Mouse (Mus musculus) frontal cortex, postnatal 36 days (tissue): Measurements from ENCODE around the gene Olfr707.
"Not testable (repeated sequence)": the region's sequence is repeated elsewhere in the genome, so short reads cannot be mapped to it uniquely, and the experiment has no call there.

Source experiments
- DNase-seq, 2 experiments: peaks; one replicate each; pipeline ENCODE4 v3.0.0; 2022; ENCODE audit warnings: low spot score in 2 of 2

Gene Olfr707

GRCm38 (mm10) chr7:106901141-106901540, at the start of gene Olfr707:
Gene Olfr707, minus strand, starts transcription at chr7:106901241.
- not testable (repeated sequence) for DNase-seq

GRCm38 (mm10) chr7:106948212-106948611, 47.2 kb upstream of the Olfr707 start, which contains the start of gene Olfr710:
Gene Olfr710, minus strand, starts transcription at chr7:106948312.
- no peak for DNase-seq

GRCm38 (mm10) chr7:106932119-106932518, 31.1 kb upstream of the Olfr707 start, which contains the start of gene Olfr709-ps1:
Gene Olfr709-ps1, minus strand, starts transcription at chr7:106932219.
- DNase-seq, result no peak

- peak in 1 of 2 experiments; percentile 1 for DNase-seq
Measured at GRCm38 (mm10) chr7:106920961-106921360, 19.9 kb upstream of the Olfr707 start.

GRCm38 (mm10) chr7:106907676-106908075, 6.6 kb upstream of the Olfr707 start, which contains the start of gene Olfr1532-ps1:
Gene Olfr1532-ps1, plus strand, starts transcription at chr7:106908001.
- no peak for DNase-seq

- DNase-seq, result no peak
Measured at GRCm38 (mm10) chr7:106888062-106888461, 13.0 kb downstream of the Olfr707 start, which contains the start of gene Olfr706. Gene Olfr706, minus strand, starts transcription at chr7:106888162.

- no peak for DNase-seq
Measured at GRCm38 (mm10) chr7:106876791-106877190, 24.2 kb downstream of the Olfr707 start, which contains the start of gene Olfr705. Gene Olfr705, minus strand, starts transcription at chr7:106876891.

GRCm38 (mm10) chr7:106862885-106863284, 38.2 kb downstream of the Olfr707 start, which contains the start of gene Olfr704:
Gene Olfr704, plus strand, starts transcription at chr7:106863185.
- DNase-seq, result no peak

GRCm38 (mm10) chr7:106843060-106843459, 58.0 kb downstream of the Olfr707 start, which contains the start of gene Olfr703:
Gene Olfr703, plus strand, starts transcription at chr7:106843360.
- no peak for DNase-seq
